9 mouse cellular contexts compared by ENCODE assay signal in genomic region chr2:82054446-82054845, GRCm38 (mm10). TPM values are rescaled to one million over a fixed set of nuclear protein-coding genes. Genes with fewer than 3 reads are reported as not detected.
A peak's percentile ranks its signal among the peaks of the same experiment; 100 is the strongest.
DNase-seq lines count a peak whose midpoint lies in the region; ATAC-seq lines count a peak whose summit lies in the region.
"Had no signal": no experiment of that assay in that cellular context is flagged by ENCODE, and none has a peak within 500 bp of the region (broad histone marks: within the 10 kb centered on the region; RNA-seq: fewer than 3 reads in every experiment).

No protein-coding gene starts in this region.

- 49% methylated on average over 4 of the region's 4 CpGs for WGBS in heart, embryonic 10.5 days
- WGBS in limb, embryonic 12.5 days, result 60% methylated on average over 4 of the region's 4 CpGs
- 69% methylated on average over 4 of the region's 4 CpGs for WGBS in stomach, embryonic 16.5 days
- WGBS in liver, embryonic 11.5 days, result 57% methylated on average over 4 of the region's 4 CpGs

- no peak for DNase-seq in heart, embryonic 10.5 days (ENCODE audit: low spot score)
- DNase-seq in heart, adult 18-20 months, result no peak
- peak; percentile 33 for DNase-seq in right cerebral cortex, adult 18-20 months
- DNase-seq in right cerebral cortex, postnatal 14 days, result no peak
- no peak for DNase-seq in liver, embryonic 11.5 days (ENCODE audit: low spot score)
- DNase-seq in gastrocnemius, postnatal 10 days, result no peak
- DNase-seq: kidney, postnatal 36 days had no signal

- peaks cover 13% of the 10 kb centered on the region; the same call in 1 of the 2 replicates for H3K4me1 ChIP-seq in heart, embryonic 10.5 days
- peaks cover 7% of the 10 kb centered on the region for H3K4me1 ChIP-seq in limb, embryonic 12.5 days (replicated peaks)
- H3K4me1 ChIP-seq in stomach, embryonic 16.5 days (ENCODE audit: control insufficient read depth, insufficient read depth, low read length), result no peaks in the 10 kb centered on the region; the same call in 1 of the 2 replicates
- no peaks in the 10 kb centered on the region for H3K4me1 ChIP-seq in liver, embryonic 11.5 days (replicated peaks; ENCODE audit: control insufficient read depth, insufficient read depth, low read length)

- H3K4me3 ChIP-seq in heart, embryonic 10.5 days, result peak overlapping the region; percentile 80
- no peak overlapping the region for H3K4me3 ChIP-seq in limb, embryonic 12.5 days (replicated peaks)
- peak overlapping the region; percentile 66 for H3K4me3 ChIP-seq in stomach, embryonic 16.5 days (replicated peaks; ENCODE audit: low read length)
- no peak overlapping the region for H3K4me3 ChIP-seq in liver, embryonic 11.5 days (ENCODE audit: low read depth, low read length)

- no peaks in the 10 kb centered on the region for H3K9me3 ChIP-seq in heart, embryonic 10.5 days
- H3K9me3 ChIP-seq in limb, embryonic 12.5 days, result no peaks in the 10 kb centered on the region
- no peaks in the 10 kb centered on the region for H3K9me3 ChIP-seq in stomach, embryonic 16.5 days (replicated peaks; ENCODE audit: control insufficient read depth, low read length)
- H3K9me3 ChIP-seq in liver, embryonic 11.5 days (ENCODE audit: control insufficient read depth, low read length), result no peaks in the 10 kb centered on the region

- H3K36me3 ChIP-seq in heart, embryonic 10.5 days, result no peaks in the 10 kb centered on the region
- no peaks in the 10 kb centered on the region for H3K36me3 ChIP-seq in limb, embryonic 12.5 days
- H3K36me3 ChIP-seq in stomach, embryonic 16.5 days (ENCODE audit: control insufficient read depth, insufficient read depth, low read length), result no peaks in the 10 kb centered on the region
- H3K36me3 ChIP-seq in liver, embryonic 11.5 days (ENCODE audit: control insufficient read depth, insufficient read depth, low read length), result no peaks in the 10 kb centered on the region

- peak overlapping the region; percentile 99 for H3K4me2 ChIP-seq in limb, embryonic 12.5 days
- peak overlapping the region; percentile 96; the same call in 1 of the 2 replicates for H3K4me2 ChIP-seq in stomach, embryonic 16.5 days (ENCODE audit: low read depth, low read length)
- H3K4me2 ChIP-seq in liver, embryonic 11.5 days, result no peak overlapping the region; the same call in 1 of the 2 replicates

- no peak for ATAC-seq in limb, embryonic 12.5 days (ENCODE audit: insufficient number of reproducible peaks, insufficient read depth, low FRiP score, low TSS enrichment, low read depth)
- no peak for ATAC-seq in stomach, embryonic 16.5 days (ENCODE audit: insufficient read depth, low FRiP score)
- ATAC-seq in liver, embryonic 11.5 days (replicated peaks; ENCODE audit: low FRiP score), result no peak

- peaks cover 43% of the 10 kb centered on the region for H3K27me3 ChIP-seq in heart, embryonic 10.5 days (ENCODE audit: insufficient read depth, poor library complexity, severe bottlenecking)
- H3K27me3 ChIP-seq in limb, embryonic 12.5 days, result peaks cover 34% of the 10 kb centered on the region
- H3K27me3 ChIP-seq in stomach, embryonic 16.5 days (ENCODE audit: control insufficient read depth, insufficient read depth, low read length), result peaks cover 30% of the 10 kb centered on the region
- H3K27me3 ChIP-seq in liver, embryonic 11.5 days (replicated peaks; ENCODE audit: control insufficient read depth, insufficient read depth, low read length), result peaks cover 35% of the 10 kb centered on the region

- H3K27ac ChIP-seq in heart, embryonic 10.5 days, result no peak overlapping the region
- H3K27ac ChIP-seq in limb, embryonic 12.5 days, result no peak overlapping the region
- H3K27ac ChIP-seq in stomach, embryonic 16.5 days (ENCODE audit: low read length), result no peak overlapping the region
- H3K27ac ChIP-seq in liver, embryonic 11.5 days (ENCODE audit: low read depth, low read length), result no peak overlapping the region

- no peak overlapping the region for H3K9ac ChIP-seq in limb, embryonic 12.5 days (replicated peaks)
- no peak overlapping the region for H3K9ac ChIP-seq in stomach, embryonic 16.5 days (ENCODE audit: low read length)
- no peak overlapping the region for H3K9ac ChIP-seq in liver, embryonic 11.5 days (ENCODE audit: low read depth, low read length)

RNA-seq across cellular contexts. Expression of gene Zfp804a, which starts 1.4 kb away (rescaled TPM):
- 0.36 and 0.51 TPM in 2 replicates for polyA plus RNA-seq in heart, embryonic 10.5 days (2016; fragmentation: Nextera tagmentation; extraction: Ambion mirVana)
- total RNA-seq in heart, adult 18-20 months (2021), result not detected
- 0.15 and 0.36 TPM in 2 replicates for polyA plus RNA-seq in limb, embryonic 12.5 days (2016; fragmentation: Nextera tagmentation; extraction: Ambion mirVana)
- 1.6 TPM in 2 replicates for polyA plus RNA-seq in stomach, embryonic 16.5 days (2015; fragmentation: Nextera tagmentation; extraction: Ambion mirVana)
- 0.40 and 0.62 TPM in 2 replicates for polyA plus RNA-seq in liver, embryonic 11.5 days (2014; fragmentation: Nextera tagmentation; extraction: Ambion mirVana)
- not detected for total RNA-seq in gastrocnemius, postnatal 10 days (2021)

Comparison
In these comparisons a context has a peak if more than half of its experiments do, and no peak if none do; other contexts are left out.
1. H3K4me3 ChIP-seq: peak in heart, embryonic 10.5 days (single experiment) and stomach, embryonic 16.5 days (single experiment); none in limb, embryonic 12.5 days (single experiment) and liver, embryonic 11.5 days (single experiment).